Mouse (Mus musculus): ENCODE data around the gene Phf14.

DNA sequence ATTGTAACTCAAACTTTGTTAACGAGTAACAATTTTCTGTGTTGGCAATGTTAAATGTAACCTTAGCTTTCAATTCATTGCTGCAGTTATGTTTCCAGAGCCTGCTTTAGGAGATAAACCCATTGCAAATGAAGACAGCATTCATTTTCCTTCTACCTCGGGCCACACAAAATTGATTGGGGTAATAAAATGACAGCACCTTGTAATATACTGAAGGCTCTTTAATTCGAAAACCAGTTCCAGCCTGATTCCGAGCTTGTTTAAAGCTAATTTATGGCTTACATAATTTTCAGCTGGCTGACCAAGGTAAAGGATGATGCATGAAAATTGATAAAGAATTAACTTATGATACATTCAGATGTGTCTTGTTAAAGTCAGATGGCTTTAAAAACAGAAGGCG is 151.1 kb downstream of the Phf14 start:
- TF ChIP-seq CTCF (IDR thresholded peaks at IDR 0.05; ENCODE audit: low read depth) (no peak), EP300 (IDR thresholded peaks at IDR 0.05; ENCODE audit: low read depth) (no peak)

Measured in heart, postnatal 0 days (tissue).